11 mouse cellular contexts compared by ENCODE assay signal in the genomic region with DNA sequence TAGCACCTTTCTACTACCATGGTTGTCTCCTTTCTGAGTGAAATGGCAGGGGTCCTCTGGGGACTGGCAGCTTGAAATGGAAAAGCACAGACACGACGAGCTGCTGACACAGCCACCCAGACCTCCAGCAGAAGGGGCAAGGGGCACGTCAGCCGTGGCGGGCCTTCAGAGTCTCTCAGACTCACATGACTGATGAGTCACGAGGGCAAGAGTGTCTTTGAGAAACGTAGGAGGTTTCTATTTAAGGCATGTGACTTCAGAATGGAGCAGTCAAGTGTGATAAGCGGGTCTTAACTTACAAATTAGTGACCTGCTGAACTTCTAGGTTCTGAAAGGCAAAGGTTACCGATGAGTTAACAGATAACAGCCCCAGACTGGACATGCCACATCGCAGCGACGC. TPM values are rescaled to one million over a fixed set of nuclear protein-coding genes. Genes with fewer than 3 reads are reported as not detected.
DNase-seq lines count a peak whose midpoint lies in the region; ATAC-seq and TF ChIP-seq lines count a peak whose summit lies in the region.
"Had no signal": no experiment of that assay in that cellular context is flagged by ENCODE, and none has a peak within 500 bp of the region (broad histone marks: within the 10 kb centered on the region; RNA-seq: fewer than 3 reads in every experiment).

No protein-coding gene starts in this region.

- no peaks in the 10 kb centered on the region for H3K9me3 ChIP-seq in forebrain, embryonic 14.5 days (replicated peaks; ENCODE audit: control insufficient read depth, low read length)
- H3K9me3 ChIP-seq in forebrain, embryonic 12.5 days, result no peaks in the 10 kb centered on the region
- no peaks in the 10 kb centered on the region for H3K9me3 ChIP-seq in intestine, embryonic 15.5 days
- H3K9me3 ChIP-seq: liver, embryonic 15.5 days had no signal

- H3K9ac ChIP-seq in forebrain, embryonic 14.5 days (ENCODE audit: low read length), result no peak overlapping the region
- H3K9ac ChIP-seq in forebrain, embryonic 12.5 days, result no peak overlapping the region
- no peak overlapping the region for H3K9ac ChIP-seq in liver, adult 2 months (ENCODE audit: low read depth, low read length)
- no peak overlapping the region for H3K9ac ChIP-seq in intestine, embryonic 15.5 days
- H3K9ac ChIP-seq: liver, embryonic 15.5 days had no signal

- H3K4me3 ChIP-seq in forebrain, embryonic 14.5 days (ENCODE audit: low read depth, low read length), result no peak overlapping the region
- H3K4me3 ChIP-seq in forebrain, embryonic 12.5 days (replicated peaks), result no peak overlapping the region
- H3K4me3 ChIP-seq in liver, adult 2 months (ENCODE audit: insufficient read depth, low read depth, low read length), result no peak overlapping the region
- no peak overlapping the region for H3K4me3 ChIP-seq in intestine, embryonic 15.5 days (replicated peaks)
- H3K4me3 ChIP-seq: liver, embryonic 15.5 days had no signal

- peak overlapping the region; percentile 68; the same call in 1 of the 2 replicates for H3K27ac ChIP-seq in forebrain, embryonic 14.5 days (ENCODE audit: low read depth, low read length)
- H3K27ac ChIP-seq in forebrain, embryonic 12.5 days, result no peak overlapping the region
- H3K27ac ChIP-seq in liver, adult 2 months (replicated peaks; ENCODE audit: insufficient read depth, low read depth, low read length), result no peak overlapping the region
- no peak overlapping the region for H3K27ac ChIP-seq in intestine, embryonic 15.5 days
- H3K27ac ChIP-seq: liver, embryonic 15.5 days had no signal

- H3K4me1 ChIP-seq in forebrain, embryonic 14.5 days (ENCODE audit: control insufficient read depth, insufficient read depth, low read length), result 0 out of 2 replicates have a peak, but pooled peaks cover 3% of the 10 kb centered on the region
- no peaks in the 10 kb centered on the region for H3K4me1 ChIP-seq in forebrain, embryonic 12.5 days
- H3K4me1 ChIP-seq in liver, adult 2 months (ENCODE audit: control insufficient read depth, insufficient read depth, low read length), result peaks cover 5% of the 10 kb centered on the region; the same call in 1 of the 2 replicates
- H3K4me1 ChIP-seq in intestine, embryonic 15.5 days (replicated peaks), result peaks cover 9% of the 10 kb centered on the region

- TF ChIP-seq POLR2A in liver, adult 2 months (IDR thresholded peaks at IDR 0.05; ENCODE audit: extremely low read depth, insufficient read depth, low read length), result no peak

- H3K27me3 ChIP-seq in forebrain, embryonic 14.5 days (replicated peaks; ENCODE audit: control insufficient read depth, insufficient read depth, low read length), result no peaks in the 10 kb centered on the region
- no peaks in the 10 kb centered on the region for H3K27me3 ChIP-seq in forebrain, embryonic 12.5 days
- no peaks in the 10 kb centered on the region for H3K27me3 ChIP-seq in liver, adult 2 months (ENCODE audit: control insufficient read depth, insufficient read depth, low read length)
- H3K27me3 ChIP-seq in intestine, embryonic 15.5 days (replicated peaks), result no peaks in the 10 kb centered on the region
- H3K27me3 ChIP-seq: liver, embryonic 15.5 days had no signal

- 80% methylated on average over 12 of the region's 12 CpGs for WGBS in forebrain, embryonic 14.5 days
- 75% methylated on average over 12 of the region's 12 CpGs for WGBS in forebrain, embryonic 12.5 days
- WGBS in liver, adult 2 months, result 40% methylated on average over 12 of the region's 12 CpGs
- WGBS in intestine, embryonic 15.5 days, result 49% methylated on average over 12 of the region's 12 CpGs

- no peak for TF ChIP-seq CTCF in liver, adult 2 months (IDR thresholded peaks at IDR 0.05; ENCODE audit: low read depth, low read length)

- H3K4me2 ChIP-seq in forebrain, embryonic 14.5 days (ENCODE audit: low read length), result no peak overlapping the region
- no peak overlapping the region for H3K4me2 ChIP-seq in forebrain, embryonic 12.5 days
- H3K4me2 ChIP-seq in intestine, embryonic 15.5 days (replicated peaks), result no peak overlapping the region
- H3K4me2 ChIP-seq: liver, embryonic 15.5 days had no signal

- no peaks in the 10 kb centered on the region for H3K79me2 ChIP-seq in liver, adult 2 months (ENCODE audit: control insufficient read depth, insufficient read depth, low read length)

- no peaks in the 10 kb centered on the region for H3K36me3 ChIP-seq in forebrain, embryonic 14.5 days (ENCODE audit: control insufficient read depth, insufficient read depth, low read length)
- no peaks in the 10 kb centered on the region for H3K36me3 ChIP-seq in forebrain, embryonic 12.5 days (replicated peaks)
- H3K36me3 ChIP-seq in liver, adult 2 months (ENCODE audit: control insufficient read depth, insufficient read depth, low read length), result no peaks in the 10 kb centered on the region
- H3K36me3 ChIP-seq in intestine, embryonic 15.5 days, result no peaks in the 10 kb centered on the region
- H3K36me3 ChIP-seq: liver, embryonic 15.5 days had no signal

- DNase-seq in forebrain, embryonic 14.5 days (ENCODE audit: low spot score), result no peak
- DNase-seq in liver, adult 2 months (ENCODE audit: extremely low read depth, low read depth, low spot score), result peak; percentile 24
- no peak for DNase-seq in liver
- DNase-seq in kidney, postnatal 4 days, result peak; percentile 33 to 57
- no peak for DNase-seq in gastrocnemius, postnatal 25 days
- DNase-seq in layer of hippocampus, postnatal 10 days (ENCODE audit: low spot score in 2 of 2), result no peak
- DNase-seq: cerebellum, postnatal 36 days; layer of hippocampus, adult 9-11 months had no signal

- ATAC-seq in forebrain, embryonic 14.5 days, result no peak
- ATAC-seq in forebrain, embryonic 12.5 days (ENCODE audit: low FRiP score), result no peak
- ATAC-seq in intestine, embryonic 15.5 days, result peak; percentile 73

RNA-seq across cellular contexts. Expression of gene Ttc30a1, which starts 16.0 kb away (rescaled TPM):
- polyA plus RNA-seq in forebrain, embryonic 14.5 days (2014; fragmentation: Nextera tagmentation; extraction: Ambion mirVana), result 8.8 and 10.4 TPM in 2 replicates
- 8.9 and 10.0 TPM in 2 replicates for polyA plus RNA-seq in forebrain, embryonic 12.5 days (2016; fragmentation: Nextera tagmentation; extraction: Ambion mirVana)
- 1.3 and 1.4 TPM in 2 replicates for total RNA-seq in liver, adult 2 months (2014; rRNA removed)
- 0.92 and 0.98 TPM in 2 replicates for polyA plus RNA-seq in liver, adult 2 months (2012; rRNA removed)
- 5.8 TPM in 2 replicates for polyA plus RNA-seq in intestine, embryonic 15.5 days (2015; fragmentation: Nextera tagmentation; extraction: Ambion mirVana)
- total RNA-seq in gastrocnemius, postnatal 25 days (2021), result 1 to 10 TPM in 1 of 2 experiments, under 1 TPM in 1; 0.96 to 1.0 TPM
- total RNA-seq in layer of hippocampus, postnatal 10 days (2021), result 1 to 10 TPM; 3.4 to 4.0 TPM

RNA-seq across cellular contexts. Expression of gene Ttc30a2, which starts 19.8 kb away (rescaled TPM):
- polyA plus RNA-seq in forebrain, embryonic 14.5 days (2014; fragmentation: Nextera tagmentation; extraction: Ambion mirVana), result 0.90 and 1.6 TPM in 2 replicates
- 0.46 and 0.50 TPM in 2 replicates for polyA plus RNA-seq in forebrain, embryonic 12.5 days (2016; fragmentation: Nextera tagmentation; extraction: Ambion mirVana)
- total RNA-seq in liver, adult 2 months (2014; rRNA removed), result 0.18 and 0.27 TPM in 2 replicates
- polyA plus RNA-seq in liver, adult 2 months (2012; rRNA removed), result 0.09 and 0.22 TPM in 2 replicates
- 0.08 and 0.16 TPM in 2 replicates for polyA plus RNA-seq in intestine, embryonic 15.5 days (2015; fragmentation: Nextera tagmentation; extraction: Ambion mirVana)
- total RNA-seq in gastrocnemius, postnatal 25 days (2021), result under 1 TPM; 0.13 to 0.35 TPM
- total RNA-seq in layer of hippocampus, postnatal 10 days (2021), result under 1 TPM; 0.27 to 0.45 TPM

RNA-seq across cellular contexts. Expression of gene Ttc30b, which starts 59.3 kb away (rescaled TPM):
- polyA plus RNA-seq in forebrain, embryonic 14.5 days (2014; fragmentation: Nextera tagmentation; extraction: Ambion mirVana), result 20.8 and 21.6 TPM in 2 replicates
- polyA plus RNA-seq in forebrain, embryonic 12.5 days (2016; fragmentation: Nextera tagmentation; extraction: Ambion mirVana), result 7.5 and 7.8 TPM in 2 replicates
- 5.5 and 8.7 TPM in 2 replicates for total RNA-seq in liver, adult 2 months (2014; rRNA removed)
- 3.5 and 4.1 TPM in 2 replicates for polyA plus RNA-seq in liver, adult 2 months (2012; rRNA removed)
- polyA plus RNA-seq in intestine, embryonic 15.5 days (2015; fragmentation: Nextera tagmentation; extraction: Ambion mirVana), result 6.8 and 8.5 TPM in 2 replicates
- 1 to 10 TPM; 2.3 to 2.8 TPM for total RNA-seq in gastrocnemius, postnatal 25 days (2021)
- total RNA-seq in layer of hippocampus, postnatal 10 days (2021), result 10 to 100 TPM; 12.3 to 12.8 TPM

Comparison
In these comparisons a context has a peak if more than half of its experiments do, and no peak if none do; other contexts are left out.
1. DNase-seq: peak in liver, adult 2 months (single experiment) and kidney, postnatal 4 days (2 of 2); none in forebrain, embryonic 14.5 days (single experiment), liver (single experiment), gastrocnemius, postnatal 25 days (single experiment) and layer of hippocampus, postnatal 10 days (0 of 2).